Mouse (Mus musculus) gastrocnemius, postnatal 10 days (tissue): ENCODE data around the gene Mdm2. TPM values are rescaled to one million over a fixed set of nuclear protein-coding genes. Genes with fewer than 3 reads are reported as not detected.
A peak's percentile ranks its signal among the peaks of the same experiment; 100 is the strongest.
"Not testable (repeated sequence)": the region's sequence is repeated elsewhere in the genome, so short reads cannot be mapped to it uniquely, and the experiment has no call there.

Experiments used
- DNase-seq: peaks from one replicate; pipeline ENCODE4 v3.0.0; 2021; ENCODE audit warnings: mixed read lengths
- total RNA-seq, 2 experiments: library from RNA; stranded (reverse); gene quantifications; 2 replicates each; pipeline ENCODE4 v1.2.3; 2021

Mdm2 gene
- total RNA-seq, 2 experiments from 2014 or later: 34.1 to 36.4 TPM

DNA sequence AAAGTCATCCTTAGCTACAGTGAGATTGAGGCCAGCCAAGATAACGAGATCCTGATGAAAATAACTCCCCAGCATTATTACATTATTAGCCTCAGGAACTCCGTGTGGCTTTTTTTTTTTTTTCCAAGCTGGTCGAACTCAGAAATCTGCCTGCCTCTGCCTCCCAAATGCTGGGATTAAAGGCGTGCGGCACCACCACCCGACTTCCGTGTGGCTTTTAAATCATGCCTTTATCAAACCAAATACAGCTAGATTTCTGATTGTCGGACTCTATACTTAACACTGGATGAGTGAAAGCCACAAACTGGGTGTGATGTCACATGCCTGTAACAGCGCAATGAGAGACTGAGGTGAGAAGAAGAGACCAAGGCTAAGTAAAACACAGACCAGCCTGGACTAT lies 2.3 kb upstream of the Mdm2 start:
- no peak for DNase-seq

DNA sequence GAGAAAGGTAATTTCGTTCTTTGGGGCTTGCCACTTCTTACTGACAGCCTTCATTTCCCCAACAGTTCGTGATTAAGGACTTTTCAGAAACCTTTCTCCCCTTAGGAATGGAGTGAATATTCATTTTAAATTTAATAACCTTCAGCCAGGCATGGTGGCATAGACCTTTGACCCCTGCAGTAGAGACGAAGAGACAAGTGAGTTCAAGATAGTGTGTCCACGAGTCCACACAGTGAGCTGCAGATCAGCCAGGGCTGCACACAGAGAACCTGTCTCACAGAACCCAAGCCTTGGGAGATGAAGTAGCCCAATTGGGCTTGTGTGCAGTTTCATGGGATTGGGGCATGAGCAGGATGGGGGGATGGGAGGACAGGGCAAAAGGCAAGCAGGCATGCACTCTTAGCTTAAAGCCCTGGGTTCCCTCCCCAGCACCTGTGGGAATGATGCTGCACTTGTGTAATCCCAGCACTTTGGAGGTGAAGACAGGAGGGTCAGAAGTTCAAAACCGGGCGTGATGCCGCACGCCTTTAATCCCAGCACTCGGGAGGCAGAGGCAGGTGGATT lies 1.7 kb upstream of the Mdm2 start:
- DNase-seq: no peak

DNA sequence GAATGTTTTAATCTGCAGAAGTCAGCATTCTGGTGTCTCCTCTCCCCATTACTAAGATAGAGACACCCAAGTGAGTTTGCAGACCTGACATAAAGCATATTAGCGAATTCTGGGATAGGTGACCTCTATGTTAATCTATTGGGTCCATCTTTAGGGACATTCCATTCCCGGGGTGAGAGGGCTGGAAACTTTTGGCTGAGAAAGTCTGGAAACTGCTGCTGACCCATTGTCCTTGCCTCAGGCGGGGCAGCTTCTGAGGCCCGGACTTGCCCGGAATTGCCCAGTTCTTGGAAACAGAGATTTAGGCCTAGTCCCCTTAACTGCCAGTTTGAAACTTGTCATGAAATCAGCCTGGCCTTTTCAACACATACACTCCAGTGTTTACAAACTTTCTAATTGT lies 850 bp upstream of the Mdm2 start:
- DNase-seq: no peak

DNA sequence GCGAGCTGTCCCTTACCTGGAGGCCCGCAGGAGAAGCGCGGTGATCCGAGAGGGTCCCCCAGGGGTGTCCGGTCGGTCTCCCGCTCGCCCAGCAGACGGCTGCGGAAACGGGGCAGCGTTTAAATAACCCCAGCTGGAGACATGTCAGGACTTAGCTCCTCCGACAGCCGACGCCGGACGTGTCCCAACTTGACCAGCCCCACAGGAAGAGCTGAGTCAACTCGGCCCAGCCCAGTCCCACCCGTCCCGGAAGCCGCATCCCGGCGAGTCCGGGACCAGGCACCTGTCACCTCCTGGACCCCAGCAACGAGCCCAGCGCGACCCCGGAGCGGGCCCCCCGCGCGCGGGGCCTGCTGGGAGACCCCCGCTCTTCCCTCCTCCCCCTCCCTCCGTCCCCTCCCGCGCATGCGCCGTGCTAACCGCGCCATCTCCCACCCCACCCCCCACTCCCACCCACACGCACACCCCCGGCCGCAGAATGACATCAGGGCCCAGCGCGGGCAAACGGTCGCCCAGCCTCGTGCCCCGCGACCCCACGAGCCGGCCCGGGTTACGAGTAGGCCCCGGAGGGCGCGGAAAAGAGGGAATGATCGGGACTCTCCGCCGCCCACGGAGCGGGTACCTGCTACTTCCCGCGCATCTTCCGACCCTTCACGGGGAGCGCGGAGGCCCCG lies 491 bp downstream of the Mdm2 start:
- peak; percentile 78 for DNase-seq

DNA sequence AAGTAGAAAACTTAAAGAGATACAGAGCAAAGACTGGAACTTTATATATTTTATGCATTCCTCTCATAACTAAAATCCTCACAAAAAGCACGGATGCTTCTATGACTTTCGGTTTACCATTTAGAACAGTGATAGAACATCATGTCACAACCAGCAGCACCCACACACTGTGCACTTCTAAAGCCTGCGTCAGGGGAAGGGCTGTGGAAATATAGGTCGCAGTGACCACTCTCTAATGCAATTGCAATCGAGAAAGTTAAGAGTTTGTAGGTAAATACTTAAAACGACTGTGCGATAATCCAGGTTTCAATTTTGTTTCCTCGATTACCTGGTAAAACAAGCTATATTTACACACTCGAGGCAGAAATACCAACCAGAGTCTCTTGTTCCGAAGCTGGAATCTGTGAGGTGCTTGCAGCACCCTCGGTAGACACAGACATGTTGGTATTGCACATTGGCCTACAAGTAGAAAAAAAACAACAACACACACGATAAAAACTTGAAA lies 1.2 kb downstream of the Mdm2 start:
- no peak for DNase-seq

DNA sequence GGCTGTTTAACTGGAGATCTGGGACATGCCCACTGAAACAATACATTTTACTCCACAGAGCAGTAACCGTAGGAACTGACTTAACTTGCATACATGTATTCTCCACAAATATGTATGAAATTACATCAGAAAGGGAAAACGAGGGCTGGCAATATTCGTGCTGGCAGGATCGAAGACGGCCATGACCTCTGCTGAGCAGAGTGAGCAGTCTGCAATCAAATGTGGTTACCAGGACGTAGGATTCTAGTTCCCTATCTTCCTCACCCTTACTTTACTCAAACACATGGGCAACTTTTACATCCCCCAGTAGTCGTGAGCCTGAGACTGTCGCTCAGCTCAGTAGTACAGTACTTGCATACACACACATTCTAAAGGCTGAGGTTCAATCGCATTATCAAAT lies 1.7 kb downstream of the Mdm2 start:
- DNase-seq: no peak

DNA sequence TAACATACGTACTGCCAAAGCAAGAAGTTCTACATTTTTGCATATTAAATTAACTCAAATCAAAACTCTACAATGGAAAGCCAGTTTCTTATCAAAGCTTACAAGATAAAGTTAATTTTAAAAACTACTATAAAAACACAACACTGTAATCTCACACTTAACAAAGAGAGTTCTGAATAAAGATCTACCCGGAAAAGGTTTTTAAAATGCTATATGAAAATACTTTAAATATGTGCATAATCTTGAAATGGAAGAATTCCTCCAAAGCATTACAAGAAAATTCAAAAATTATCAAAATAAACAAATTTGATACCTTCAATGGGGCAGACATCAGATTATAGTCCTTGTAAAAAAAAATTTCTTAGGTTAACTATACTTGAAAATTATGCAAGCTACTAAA lies 2.2 kb downstream of the Mdm2 start:
- DNase-seq: no peak

DNA sequence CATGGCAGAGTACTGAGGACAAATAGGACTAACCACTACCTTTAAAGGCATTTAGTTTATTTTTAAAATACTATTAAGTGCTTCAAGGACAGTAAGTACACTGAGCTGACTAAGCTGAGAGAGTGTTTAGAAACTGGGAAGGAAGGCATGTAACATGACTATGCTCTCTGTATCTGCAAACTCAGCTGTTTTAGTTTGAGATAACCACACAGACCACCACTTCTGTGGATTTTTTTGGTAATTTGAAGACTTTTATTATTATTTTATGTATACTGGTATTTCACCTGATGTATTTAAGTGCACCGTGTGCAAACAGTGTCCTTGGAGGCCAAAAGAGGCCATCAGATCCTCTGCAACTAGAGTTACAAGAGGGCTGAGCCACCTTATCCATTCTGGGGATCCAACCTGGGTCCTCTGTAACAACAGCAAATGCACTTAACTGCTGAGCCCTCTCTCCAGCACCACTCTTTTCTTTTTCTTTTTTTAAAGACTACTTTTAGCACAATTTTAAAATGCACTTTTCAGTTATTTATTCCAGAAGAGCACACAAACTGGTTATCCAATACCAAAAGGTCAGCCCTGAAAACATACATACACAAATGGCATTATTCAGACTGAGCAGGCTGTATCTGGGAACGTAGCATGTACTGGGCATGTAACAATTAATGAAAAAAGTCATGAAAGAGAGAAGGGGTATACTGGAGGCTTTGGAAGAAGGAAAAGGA lies 3.3 kb downstream of the Mdm2 start:
- no peak for DNase-seq

DNA sequence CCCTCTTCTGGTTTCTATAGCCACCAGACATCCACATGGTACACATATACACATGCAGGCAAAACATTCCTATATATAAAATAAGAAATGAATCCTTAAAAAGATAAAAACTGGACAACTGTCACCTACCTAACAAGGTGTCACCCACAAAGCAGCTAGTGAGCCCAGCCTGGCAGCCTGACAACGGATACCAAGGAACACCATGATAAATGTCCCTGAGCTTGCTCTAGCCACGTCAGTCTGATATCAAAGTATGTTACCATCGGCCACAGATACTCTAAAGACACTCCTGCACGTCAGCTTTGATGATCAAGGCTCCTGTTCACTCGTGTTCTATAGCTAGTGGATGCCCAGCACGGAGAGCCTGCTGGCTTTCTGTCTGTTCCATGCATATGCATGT lies 4.1 kb downstream of the Mdm2 start:
- DNase-seq: no peak

DNA sequence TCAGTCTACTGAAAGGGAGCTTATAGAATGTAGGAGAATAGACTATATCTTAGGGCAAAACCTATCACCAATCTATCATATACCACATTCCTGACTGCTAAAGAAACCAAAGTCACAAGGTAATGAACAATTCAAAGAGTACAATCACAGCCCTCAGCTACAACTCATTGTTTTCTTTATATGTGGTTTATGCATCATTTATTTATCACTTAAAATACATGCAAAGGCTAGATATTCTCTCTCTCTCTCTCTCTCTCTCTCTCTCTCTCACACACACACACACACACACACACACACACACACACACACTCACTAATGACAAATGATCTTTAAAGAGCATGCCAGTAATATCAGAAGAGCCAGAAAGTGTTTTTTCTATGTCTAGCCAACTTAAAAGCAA lies 4.8 kb downstream of the Mdm2 start:
- no peak for DNase-seq

DNA sequence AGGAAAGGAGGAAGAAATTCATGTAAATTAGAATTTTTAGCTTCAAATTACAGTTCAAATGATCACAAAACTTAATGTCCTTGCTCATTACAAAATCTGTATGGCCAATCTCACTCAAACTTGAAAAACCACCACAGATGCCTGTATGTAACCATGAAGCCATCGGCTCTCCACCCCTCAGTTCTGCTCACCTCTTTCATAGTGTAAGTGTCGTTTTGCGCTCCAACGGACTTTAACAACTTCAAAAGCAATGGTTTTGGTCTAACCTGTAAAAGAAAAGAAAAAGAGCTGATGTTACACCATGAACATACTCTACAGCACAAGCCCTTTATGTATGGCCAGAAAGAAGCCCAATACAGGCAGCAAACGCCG lies 5.6 kb downstream of the Mdm2 start:
- DNase-seq: no peak

DNA sequence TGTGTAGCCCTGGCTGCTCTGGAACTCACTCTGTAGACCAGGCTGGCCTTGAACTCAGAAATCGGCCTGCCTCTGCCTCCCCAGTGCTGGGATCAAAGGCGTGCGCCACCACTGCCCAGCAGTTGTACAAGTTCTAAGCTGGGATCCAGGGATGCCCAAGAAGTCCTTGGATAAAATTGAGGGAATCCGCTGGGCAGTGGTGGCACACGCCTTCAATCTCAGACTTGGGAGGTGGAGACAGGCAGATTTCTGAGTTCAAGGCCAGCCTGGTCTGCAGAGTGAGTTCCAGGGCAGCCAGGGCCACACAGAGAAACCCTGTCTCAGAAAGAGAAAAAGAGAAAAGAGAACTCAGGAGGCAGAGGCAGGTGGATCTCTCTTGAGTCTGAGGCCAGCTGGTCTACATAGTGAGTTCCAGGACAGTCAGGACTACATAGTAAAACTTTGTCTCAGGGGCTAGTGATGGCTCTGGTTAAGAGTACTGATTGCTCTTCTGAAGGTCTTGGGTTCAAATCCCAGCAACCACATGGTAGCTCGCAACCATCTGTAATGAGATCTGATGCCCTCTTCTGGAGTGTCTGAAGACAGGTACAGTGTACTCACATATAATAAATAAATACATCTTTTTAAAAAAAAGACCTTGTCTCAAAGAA lies 6.1 kb downstream of the Mdm2 start:
- not testable (repeated sequence) for DNase-seq

DNA sequence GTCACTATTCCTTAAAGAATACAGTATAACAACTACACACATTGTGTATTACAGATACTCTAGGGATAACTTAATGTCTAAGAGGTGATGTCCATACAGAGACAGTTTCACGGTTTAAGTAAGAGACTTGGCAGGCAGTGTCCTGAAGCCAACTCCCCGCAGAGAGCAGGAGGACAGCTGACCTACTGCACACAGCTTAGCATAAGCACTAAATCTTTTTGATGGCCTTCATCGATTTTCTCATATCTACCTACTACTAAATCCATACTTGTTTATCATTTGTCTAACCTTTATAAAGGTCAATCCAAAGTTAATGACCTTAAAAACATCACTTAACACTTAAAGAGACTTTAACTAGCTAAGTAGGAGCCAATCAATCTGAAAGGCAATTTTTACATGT lies 7.1 kb downstream of the Mdm2 start:
- no peak for DNase-seq

DNA sequence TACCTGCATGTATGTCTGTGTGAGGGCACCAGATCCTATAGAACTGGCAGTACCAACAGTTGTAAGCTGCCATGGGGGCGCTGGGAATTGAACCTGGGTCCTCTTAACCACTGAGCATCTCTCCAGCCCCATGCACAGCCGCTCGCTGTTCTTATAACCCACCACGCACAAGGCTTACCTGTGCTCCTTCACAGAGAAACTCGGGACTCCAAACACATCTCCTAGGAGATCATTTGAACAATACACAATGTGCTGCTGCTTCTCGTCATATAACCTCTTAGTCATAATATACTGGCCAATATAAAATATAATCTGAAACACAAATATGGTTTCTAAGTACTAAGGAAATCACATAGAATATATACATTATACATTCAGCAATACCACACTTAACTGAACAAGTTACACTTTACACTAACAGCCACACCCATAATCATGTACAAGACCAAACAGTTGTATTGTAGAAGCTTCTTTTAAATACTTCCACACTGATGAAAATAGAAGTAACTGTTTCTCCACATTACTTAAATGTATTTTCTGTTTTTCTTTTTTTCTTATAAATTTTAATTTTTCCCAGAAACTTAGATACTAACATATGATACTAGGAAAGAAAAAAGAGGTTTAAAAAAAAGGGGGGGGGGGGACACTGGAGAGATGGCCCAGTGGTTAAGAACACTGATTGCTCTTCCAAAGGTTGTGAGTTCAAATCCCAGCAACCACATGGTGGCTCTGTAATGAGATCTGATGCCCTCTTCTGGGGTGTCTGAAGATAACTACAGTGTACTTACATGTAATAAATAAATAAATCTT lies 8.3 kb downstream of the Mdm2 start:
- no peak for DNase-seq

DNA sequence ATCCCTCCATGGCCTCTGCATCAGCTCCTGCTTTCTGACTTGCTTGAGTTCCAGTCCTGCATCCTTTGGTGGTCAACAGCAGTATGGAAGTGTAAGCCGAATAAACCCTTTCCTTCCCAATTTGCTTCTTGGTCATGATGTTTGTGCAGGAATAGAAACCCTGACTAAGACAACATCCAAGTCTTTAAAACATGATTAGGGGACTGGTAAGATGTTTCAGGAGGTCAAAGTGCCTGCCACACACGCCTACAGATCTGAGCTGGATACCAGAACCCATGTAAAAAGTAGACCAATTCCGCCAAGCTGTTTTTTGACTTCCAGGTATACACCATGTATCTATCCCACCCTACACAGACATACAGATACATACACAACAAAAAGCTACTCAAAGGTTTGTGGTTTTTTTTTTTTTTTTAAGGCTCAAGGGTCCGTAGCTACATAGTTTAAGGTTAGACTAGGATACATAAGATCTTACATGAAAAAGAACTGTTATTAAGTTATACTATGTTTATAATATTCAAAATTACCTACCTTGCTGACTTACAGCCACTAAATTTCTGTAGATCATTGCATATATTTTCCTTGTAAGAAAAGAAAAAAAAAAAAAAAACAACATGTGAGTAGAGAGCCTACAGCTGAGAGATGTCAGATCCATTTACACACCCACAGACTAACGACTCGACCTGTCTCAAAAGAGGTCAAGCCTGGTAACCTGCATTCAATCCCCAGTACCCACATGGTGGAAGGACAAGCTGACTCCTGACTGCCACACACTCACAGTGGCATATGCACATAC lies 9.3 kb downstream of the Mdm2 start:
- DNase-seq: no peak

DNA sequence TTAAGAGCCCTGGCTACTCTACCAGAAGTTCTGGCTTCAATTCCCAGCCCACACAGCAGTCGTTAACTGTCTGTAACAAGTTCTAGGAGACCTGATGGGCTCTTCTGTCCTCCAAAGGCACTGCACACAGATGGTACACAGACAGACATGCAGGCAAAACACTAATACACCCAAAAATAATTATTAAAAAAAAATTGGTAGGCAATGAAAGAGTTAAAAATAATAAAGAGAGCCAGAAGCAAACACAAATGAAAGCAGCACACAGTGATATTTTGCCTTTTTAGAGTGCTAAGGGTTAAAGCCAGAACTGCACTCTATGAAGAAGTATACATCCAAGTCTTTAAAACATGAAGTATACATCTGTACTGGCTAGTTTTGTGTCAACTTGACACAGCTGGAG lies 10.1 kb downstream of the Mdm2 start:
- no peak for DNase-seq

DNA sequence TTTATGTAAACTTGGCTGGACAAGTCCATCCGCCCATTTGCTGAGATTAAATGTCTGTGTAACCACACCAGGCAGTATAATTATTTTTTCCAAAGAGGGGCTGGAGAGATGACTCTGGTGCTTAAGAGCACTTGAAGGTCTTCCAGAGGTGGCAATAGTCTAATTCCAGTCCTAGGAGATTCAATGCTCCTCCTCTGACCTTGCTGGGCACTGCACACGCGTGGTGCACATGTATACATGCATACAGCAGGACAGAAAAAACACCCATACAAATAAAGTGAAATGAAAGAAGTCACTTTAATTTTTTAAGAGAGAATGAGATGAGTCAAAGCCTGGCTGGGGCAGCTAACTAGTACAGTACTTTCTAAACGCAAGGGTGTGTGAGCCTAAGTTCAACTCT lies 10.6 kb downstream of the Mdm2 start:
- DNase-seq: no peak

DNA sequence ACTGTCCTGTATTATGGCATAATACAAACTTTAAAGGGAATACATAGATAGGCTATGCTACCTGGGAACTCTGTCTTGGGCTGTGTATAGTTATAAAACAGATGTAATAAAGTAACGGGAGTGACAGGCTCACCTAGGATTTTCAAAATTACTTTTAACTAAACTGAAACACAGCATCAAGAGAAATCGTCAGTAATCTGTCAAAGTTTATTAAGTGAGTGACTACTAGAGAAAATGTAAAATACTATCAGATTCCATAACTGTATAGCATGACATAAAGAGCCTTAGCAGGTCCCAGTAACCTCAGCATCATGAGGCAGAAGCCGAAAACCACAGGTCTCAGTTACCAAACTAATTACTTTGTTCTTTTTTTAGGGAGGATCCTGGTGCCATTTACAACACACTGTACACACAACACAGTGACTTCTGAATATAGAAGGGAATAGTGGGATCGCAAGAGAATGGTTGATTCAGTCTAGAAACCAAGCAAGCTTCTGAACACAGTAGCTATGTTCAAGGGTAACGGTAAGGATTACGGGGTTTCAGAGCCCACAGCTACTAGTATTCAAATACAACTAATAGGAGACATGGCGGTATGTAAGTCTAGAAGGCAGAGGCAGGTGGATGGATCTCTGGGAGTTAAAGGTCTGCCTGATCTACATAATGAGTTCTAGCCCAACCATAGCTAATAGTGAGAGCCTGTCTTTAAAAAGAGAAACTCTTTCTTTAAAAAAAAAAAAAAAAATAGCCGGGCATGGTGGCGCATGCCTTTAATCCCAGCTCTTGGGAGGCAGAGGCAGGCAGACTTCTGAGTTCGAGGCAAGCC lies 12.0 kb downstream of the Mdm2 start:
- no peak for DNase-seq

DNA sequence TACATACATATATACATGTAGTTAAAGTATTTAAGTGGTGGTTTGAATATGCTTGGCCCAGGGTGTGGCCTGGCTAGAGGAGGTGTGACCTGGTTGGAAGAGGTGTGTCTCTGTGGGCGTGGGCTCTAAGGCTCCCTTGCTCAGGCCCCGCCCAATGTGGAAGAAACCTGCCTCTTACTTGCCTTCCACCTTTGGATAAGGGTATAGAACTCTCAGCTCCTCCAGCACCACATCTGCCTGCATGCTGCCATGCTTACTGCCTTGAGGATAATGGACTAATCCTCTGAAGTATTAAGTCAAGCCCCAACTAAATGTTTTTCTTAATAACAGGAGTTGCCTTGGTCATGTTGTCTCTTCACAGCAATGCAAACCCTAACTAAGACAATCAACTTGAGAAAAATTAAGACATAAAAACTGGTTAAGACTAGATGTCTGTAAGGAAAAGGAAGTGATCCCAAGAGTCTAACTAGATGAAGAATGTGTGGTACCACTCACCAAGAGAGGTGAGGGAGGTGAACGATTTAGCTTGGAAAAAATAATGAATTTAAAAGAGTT lies 12.9 kb downstream of the Mdm2 start:
- DNase-seq: no peak

DNA sequence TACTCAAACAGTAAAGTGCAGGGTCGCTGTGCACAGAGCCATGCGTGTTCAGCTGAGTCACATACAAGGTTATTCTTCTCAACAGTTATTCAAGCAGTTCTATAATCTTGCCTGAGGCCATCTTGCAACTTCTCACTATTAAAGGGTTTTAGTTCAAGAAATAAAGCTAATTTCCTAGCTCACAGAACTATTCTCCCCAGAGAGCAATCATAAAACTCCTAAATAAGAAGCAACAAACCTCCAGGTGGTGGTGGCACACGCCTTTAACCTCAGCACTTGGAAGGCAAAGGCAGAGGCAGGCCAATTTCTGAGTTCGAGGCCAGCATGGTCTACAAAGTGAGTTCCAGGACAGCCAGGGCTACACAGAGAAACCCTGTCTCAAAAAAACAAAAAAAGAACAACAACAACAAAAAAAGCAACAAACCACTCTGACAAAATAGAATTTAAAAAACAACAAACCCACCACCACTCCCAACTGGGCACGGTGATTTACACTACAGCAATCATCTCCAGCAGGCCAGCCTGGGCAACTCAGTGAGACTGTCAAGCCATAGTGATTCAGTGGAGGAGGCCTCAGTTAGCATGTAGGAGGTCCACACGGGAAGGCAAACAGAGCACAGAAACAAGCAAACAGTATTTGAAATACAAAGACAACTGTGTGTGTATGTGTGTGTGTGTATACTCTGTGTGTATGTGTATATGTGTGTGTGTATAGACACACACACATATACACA lies 13.6 kb downstream of the Mdm2 start:
- no peak for DNase-seq
